Mouse (Mus musculus) B cell, adult 67 days (primary cell): ENCODE measurements around the gene Tas2r143. TPM values are rescaled to one million over a fixed set of nuclear protein-coding genes. Genes with fewer than 3 reads are reported as not detected.

Experiments
- total RNA-seq, 2 experiments: library from RNA; stranded (reverse); gene quantifications; 4 replicates each; pipeline ENCODE4 v1.2.4; 2023

Tas2r143 gene
- total RNA-seq = under 1 TPM in 1 of 2 experiments, not detected in 1; 0.64 TPM

DNA sequence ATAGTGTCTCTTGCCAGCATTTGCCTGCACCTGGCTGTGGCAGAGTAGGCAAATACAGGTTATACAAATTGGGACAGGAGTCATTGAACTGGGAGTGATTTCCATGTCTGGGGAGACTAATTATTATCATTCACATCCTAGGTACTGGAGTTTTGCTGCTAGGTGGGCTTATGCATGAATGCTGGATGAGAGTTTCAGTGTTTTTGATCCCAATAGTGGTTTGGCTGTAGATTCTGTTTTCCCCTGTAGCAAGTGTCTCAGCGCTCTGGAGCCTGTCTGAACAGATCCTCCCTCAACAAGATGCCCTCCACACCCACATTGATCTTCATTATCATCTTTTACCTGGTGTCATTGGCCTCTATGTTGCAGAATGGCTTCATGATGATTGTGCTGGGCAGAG is at the start of gene Tas2r143:
Gene Tas2r143, plus strand, starts transcription at position 301 of the 400 bp plus-strand sequence.

GRCm38 (mm10) chr6:42372816-42373547 is 27.1 kb upstream of the Tas2r143 start, which contains the start of gene Epha1:
Gene Epha1, minus strand, starts transcription at chr6:42373268.

DNA sequence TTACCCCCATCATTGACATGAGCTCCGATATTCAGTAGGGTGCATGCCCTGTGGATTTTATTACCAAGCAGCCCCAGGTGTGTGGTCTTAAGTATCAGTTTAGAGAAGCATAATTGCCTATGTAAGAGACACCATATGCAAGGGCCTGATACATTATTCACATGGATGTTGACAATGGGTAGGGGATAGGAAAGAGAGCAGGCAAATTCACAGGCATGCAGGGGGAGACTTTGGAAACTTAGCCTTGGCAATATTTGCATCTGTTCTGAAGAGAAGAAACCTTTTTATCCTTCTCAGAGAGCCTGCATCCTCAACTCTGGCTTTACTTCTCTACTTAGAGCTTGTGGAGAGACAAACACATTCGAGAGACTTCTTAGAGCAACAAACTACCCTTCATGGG is 5.1 kb downstream of the Tas2r143 start, which contains the start of gene Tas2r135:
Gene Tas2r135, plus strand, starts transcription at position 301 of the 400 bp plus-strand sequence.

DNA sequence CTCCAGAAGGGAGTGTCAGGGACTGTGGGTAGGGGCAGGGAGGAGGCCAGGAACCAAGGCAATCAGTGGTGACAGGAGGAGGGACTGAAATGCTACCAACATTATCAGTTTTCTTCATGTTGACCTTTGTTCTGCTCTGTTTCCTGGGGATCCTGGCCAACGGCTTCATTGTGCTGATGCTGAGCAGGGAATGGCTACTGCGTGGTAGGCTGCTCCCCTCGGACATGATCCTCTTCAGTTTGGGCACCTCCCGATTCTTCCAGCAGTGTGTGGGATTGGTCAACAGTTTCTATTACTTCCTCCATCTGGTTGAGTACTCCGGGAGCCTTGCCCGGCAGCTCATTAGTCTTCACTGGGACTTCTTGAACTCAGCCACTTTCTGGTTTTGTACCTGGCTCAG is 34.4 kb downstream of the Tas2r143 start, which contains the start of gene Tas2r126:
Gene Tas2r126, plus strand, starts transcription at position 90 of the 400 bp plus-strand sequence.

Other genes starting within 250 kb of the Tas2r143 start
- gene Tas2r144, start 184.9 kb upstream of the Tas2r143 start, total RNA-seq = not detected
- gene Gstk1, start 154.3 kb upstream of the Tas2r143 start, total RNA-seq = 1 to 10 TPM; 4.4 to 5.6 TPM
- not detected for gene Tmem139, start 138.3 kb upstream of the Tas2r143 start, total RNA-seq
- gene Casp2, start 135.3 kb upstream of the Tas2r143 start, total RNA-seq = 100 to 1,000 TPM; 113 to 126 TPM
- gene Clcn1, start 113.6 kb upstream of the Tas2r143 start, total RNA-seq = 1 to 10 TPM; 1.5 to 2.1 TPM
- not detected for gene Fam131b, start 75.6 kb upstream of the Tas2r143 start, total RNA-seq
- 10 to 100 TPM; 67.0 to 88.6 TPM for gene Zyx, start 50.6 kb upstream of the Tas2r143 start, total RNA-seq
- not detected for gene Epha1, start 27.0 kb upstream of the Tas2r143 start, total RNA-seq
- not detected for gene Tas2r135, start 5.2 kb downstream of the Tas2r143 start, total RNA-seq
- not detected for gene Tas2r126, start 34.3 kb downstream of the Tas2r143 start, total RNA-seq
- not detected for gene Olfr458, start 65.0 kb downstream of the Tas2r143 start, total RNA-seq
- not detected for gene Olfr457, start 76.1 kb downstream of the Tas2r143 start, total RNA-seq
- gene Olfr456, start 87.0 kb downstream of the Tas2r143 start, total RNA-seq = not detected
- not detected for gene Olfr455, start 147.3 kb downstream of the Tas2r143 start, total RNA-seq
- not detected for gene Tcaf3, start 197.5 kb downstream of the Tas2r143 start, total RNA-seq
- not detected for gene Tcaf2, start 245.0 kb downstream of the Tas2r143 start, total RNA-seq